8 mouse cellular contexts compared by ENCODE assay signal in the genomic region with DNA sequence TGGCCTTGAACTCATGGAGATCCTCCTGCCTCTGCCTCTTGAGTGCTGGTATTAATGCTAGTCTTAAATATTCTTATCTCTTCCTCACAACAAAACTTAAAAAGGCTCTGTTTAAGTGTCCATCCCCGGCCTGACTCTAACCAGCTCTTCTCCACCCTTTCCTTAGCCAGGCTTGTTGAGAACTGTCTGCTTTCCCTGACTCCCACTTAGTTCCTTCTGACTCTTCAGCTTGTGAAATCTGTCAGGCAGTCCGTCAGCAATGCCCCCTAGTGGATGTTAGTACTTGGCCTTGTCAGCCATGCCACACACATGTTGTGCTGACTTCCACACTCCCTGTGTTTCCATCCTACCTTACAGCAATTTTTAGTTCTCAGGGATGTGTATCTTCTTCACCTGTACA. TPM values are rescaled to one million over a fixed set of nuclear protein-coding genes. Genes with fewer than 3 reads are reported as not detected.
A peak's percentile ranks its signal among the peaks of the same experiment; 100 is the strongest.
DNase-seq lines count a peak whose midpoint lies in the region; ATAC-seq lines count a peak whose summit lies in the region.

No protein-coding gene starts in this region.

- DNase-seq in cerebellum, adult 11-12 months, result peak; percentile 29
- peak; percentile 17 for DNase-seq in right cerebral cortex, postnatal 14 days
- DNase-seq in right cerebral cortex, postnatal 25 days, result no peak
- DNase-seq in embryo, embryonic 10.5 days (ENCODE audit: low spot score), result peak; percentile 56
- peak; percentile 12 to 25 for DNase-seq in layer of hippocampus, postnatal 10 days (ENCODE audit: low spot score in 2 of 2)
- peak; percentile 18 for DNase-seq in skeletal muscle tissue, adult 2 months (ENCODE audit: low read depth, low spot score)
- DNase-seq in right cerebral cortex, postnatal 4 days, result no peak

- no peak for ATAC-seq in cerebellum, adult (ENCODE audit: insufficient number of reproducible peaks, low FRiP score, low TSS enrichment)

RNA-seq across cellular contexts. Expression of a gene that starts 35.1 kb away (rescaled TPM):
- 10 to 100 TPM; 50.7 to 54.9 TPM for total RNA-seq in layer of hippocampus, postnatal 10 days (2021)

RNA-seq across cellular contexts. Expression of a gene that starts 43.2 kb away (rescaled TPM):
- total RNA-seq in layer of hippocampus, postnatal 10 days (2021), result 1 to 10 TPM in 1 of 2 experiments, under 1 TPM in 1; 0.96 to 1.2 TPM

Comparison
In these comparisons a context has a peak if more than half of its experiments do, and no peak if none do; other contexts are left out.
1. DNase-seq: peak in cerebellum, adult 11-12 months (single experiment), right cerebral cortex, postnatal 14 days (single experiment), embryo, embryonic 10.5 days (single experiment), layer of hippocampus, postnatal 10 days (2 of 2) and skeletal muscle tissue, adult 2 months (single experiment); none in right cerebral cortex, postnatal 25 days (single experiment) and right cerebral cortex, postnatal 4 days (single experiment).